Mouse (Mus musculus): ENCODE measurements around the gene Mcu. TPM values are rescaled to one million over a fixed set of nuclear protein-coding genes. Genes with fewer than 3 reads are reported as not detected.
A peak's percentile ranks its signal among the peaks of the same experiment; 100 is the strongest.

Mcu gene
- total RNA-seq, 2 experiments from 2014 or later = 63.1 to 65.2 TPM

GRCm38 (mm10) chr10:59532256-59532655 is 84.2 kb downstream of the Mcu start:
- DNase-seq = no peak

- no peak for DNase-seq
Observed at GRCm38 (mm10) chr10:59527819-59528218, 88.7 kb downstream of the Mcu start.

- DNase-seq = no peak
Observed at GRCm38 (mm10) chr10:59527311-59527710, 89.2 kb downstream of the Mcu start.

- no peak for DNase-seq
Observed at GRCm38 (mm10) chr10:59524675-59525074, 91.8 kb downstream of the Mcu start.

GRCm38 (mm10) chr10:59523826-59524331 is 92.6 kb downstream of the Mcu start:
- DNase-seq = no peak

- no peak for DNase-seq
Observed at GRCm38 (mm10) chr10:59520701-59521100, 95.8 kb downstream of the Mcu start.

GRCm38 (mm10) chr10:59519411-59519810 is 97.1 kb downstream of the Mcu start:
- DNase-seq = no peak

GRCm38 (mm10) chr10:59517201-59517600 is 99.3 kb downstream of the Mcu start:
- no peak for DNase-seq

GRCm38 (mm10) chr10:59514739-59515464 is 101.6 kb downstream of the Mcu start:
- DNase-seq = no peak

- no peak for DNase-seq
Observed at GRCm38 (mm10) chr10:59512173-59512572, 104.3 kb downstream of the Mcu start.

GRCm38 (mm10) chr10:59511427-59511963 is 105.0 kb downstream of the Mcu start:
- no peak for DNase-seq

- DNase-seq = no peak
Observed at GRCm38 (mm10) chr10:59510713-59511426, 105.6 kb downstream of the Mcu start.

GRCm38 (mm10) chr10:59509197-59509596 is 107.3 kb downstream of the Mcu start:
- no peak for DNase-seq

GRCm38 (mm10) chr10:59506711-59507110 is 109.8 kb downstream of the Mcu start:
- no peak for DNase-seq

- peak; percentile 36 for DNase-seq
Observed at GRCm38 (mm10) chr10:59504291-59504690, 112.2 kb downstream of the Mcu start.

- peak; percentile 33 for DNase-seq
Observed at GRCm38 (mm10) chr10:59503433-59504210, 112.9 kb downstream of the Mcu start.

GRCm38 (mm10) chr10:59502381-59502780 is 114.1 kb downstream of the Mcu start:
- no peak for DNase-seq

- DNase-seq = no peak
Observed at GRCm38 (mm10) chr10:59501761-59502160, 114.7 kb downstream of the Mcu start.

- no peak for DNase-seq
Observed at GRCm38 (mm10) chr10:59500225-59500624, 116.3 kb downstream of the Mcu start.

- DNase-seq = no peak
Observed at GRCm38 (mm10) chr10:59497019-59497418, 119.5 kb downstream of the Mcu start.

GRCm38 (mm10) chr10:59494917-59495316 is 121.6 kb downstream of the Mcu start:
- no peak for DNase-seq

- peak; percentile 22 for DNase-seq
Observed at GRCm38 (mm10) chr10:59494044-59494443, 122.4 kb downstream of the Mcu start.
